Mouse (Mus musculus): ENCODE measurements around the gene Ppm1j. TPM values are rescaled to one million over a fixed set of nuclear protein-coding genes. Genes with fewer than 3 reads are reported as not detected.
"Not testable (repeated sequence)": the region's sequence is repeated elsewhere in the genome, so short reads cannot be mapped to it uniquely, and the experiment has no call there.

Ppm1j gene
- polyA plus RNA-seq, 1 experiment: not detected

- H3K4me3 ChIP-seq (replicated peaks): no peak overlapping the region
- no peaks in the 10 kb centered on the region for H3K4me1 ChIP-seq (ENCODE audit: control insufficient read depth)
- peaks cover 53% of the 10 kb centered on the region for H3K36me3 ChIP-seq (ENCODE audit: control insufficient read depth)
- no peaks in the 10 kb centered on the region for H3K9me3 ChIP-seq (ENCODE audit: control insufficient read depth, low read length)
- no peaks in the 10 kb centered on the region for H3K27me3 ChIP-seq (ENCODE audit: control insufficient read depth)
- TF ChIP-seq GATA1 (IDR thresholded peaks at IDR 0.05; ENCODE audit: low read length): no peak
- TF ChIP-seq TAL1 (IDR thresholded peaks at IDR 0.05; ENCODE audit: low read length): no peak
These were observed 20.6 kb downstream of the Ppm1j start for GRCm38 (mm10) chr3:104801481-104801880.

- no peak overlapping the region for H3K4me3 ChIP-seq (replicated peaks)
- peaks cover 39% of the 10 kb centered on the region for H3K36me3 ChIP-seq (ENCODE audit: control insufficient read depth)
- no peaks in the 10 kb centered on the region for H3K27me3 ChIP-seq (ENCODE audit: control insufficient read depth)
- H3K9me3 ChIP-seq (ENCODE audit: control insufficient read depth, low read length): no peaks in the 10 kb centered on the region
- no peaks in the 10 kb centered on the region for H3K4me1 ChIP-seq (ENCODE audit: control insufficient read depth)
- no peak for TF ChIP-seq GATA1 (IDR thresholded peaks at IDR 0.05; ENCODE audit: low read length)
- no peak for TF ChIP-seq TAL1 (IDR thresholded peaks at IDR 0.05; ENCODE audit: low read length)
These were observed 23.5 kb downstream of the Ppm1j start for GRCm38 (mm10) chr3:104804312-104804711.

GRCm38 (mm10) chr3:104805539-104805938 is 24.7 kb downstream of the Ppm1j start:
- peaks cover 26% of the 10 kb centered on the region for H3K36me3 ChIP-seq (ENCODE audit: control insufficient read depth)
- no peaks in the 10 kb centered on the region for H3K4me1 ChIP-seq (ENCODE audit: control insufficient read depth)
- TF ChIP-seq GATA1 (IDR thresholded peaks at IDR 0.05; ENCODE audit: low read length): no peak
- TF ChIP-seq TAL1 (IDR thresholded peaks at IDR 0.05; ENCODE audit: low read length): no peak
- no peaks in the 10 kb centered on the region for H3K9me3 ChIP-seq (ENCODE audit: control insufficient read depth, low read length)
- no peaks in the 10 kb centered on the region for H3K27me3 ChIP-seq (ENCODE audit: control insufficient read depth)
- no peak overlapping the region for H3K4me3 ChIP-seq (replicated peaks)

GRCm38 (mm10) chr3:104811752-104812151 is 30.9 kb downstream of the Ppm1j start:
- Histone ChIP-seq H3K36me3 (ENCODE audit: control insufficient read depth) (peaks cover 4% of the 10 kb centered on the region; the same call in 1 of the 2 replicates), H3K4me1 (ENCODE audit: control insufficient read depth) (peaks cover 2% of the 10 kb centered on the region; the same call in 1 of the 2 replicates), H3K27me3 (ENCODE audit: control insufficient read depth) (no peaks in the 10 kb centered on the region), H3K9me3 (ENCODE audit: control insufficient read depth, low read length) (no peaks in the 10 kb centered on the region), H3K4me3 (replicated peaks) (no peak overlapping the region)
- TF ChIP-seq TAL1 (IDR thresholded peaks at IDR 0.05; ENCODE audit: low read length): no peak
- no peak for TF ChIP-seq GATA1 (IDR thresholded peaks at IDR 0.05; ENCODE audit: low read length)

- H3K36me3 ChIP-seq (ENCODE audit: control insufficient read depth): peaks cover 4% of the 10 kb centered on the region; the same call in 1 of the 2 replicates
- H3K9me3 ChIP-seq (ENCODE audit: control insufficient read depth, low read length): no peaks in the 10 kb centered on the region
- no peaks in the 10 kb centered on the region for H3K27me3 ChIP-seq (ENCODE audit: control insufficient read depth)
- H3K4me3 ChIP-seq (replicated peaks): no peak overlapping the region
- peaks cover 3% of the 10 kb centered on the region for H3K4me1 ChIP-seq (ENCODE audit: control insufficient read depth)
- TF ChIP-seq GATA1 (IDR thresholded peaks at IDR 0.05; ENCODE audit: low read length): no peak
- no peak for TF ChIP-seq TAL1 (IDR thresholded peaks at IDR 0.05; ENCODE audit: low read length)
These were observed 31.4 kb downstream of the Ppm1j start for GRCm38 (mm10) chr3:104812254-104812653.

- H3K9me3 ChIP-seq (ENCODE audit: control insufficient read depth, low read length); H3K4me3 ChIP-seq (replicated peaks); H3K27me3 ChIP-seq (ENCODE audit: control insufficient read depth); H3K36me3 ChIP-seq (ENCODE audit: control insufficient read depth): not testable (repeated sequence)
- peaks cover 13% of the 10 kb centered on the region for H3K4me1 ChIP-seq (ENCODE audit: control insufficient read depth)
These were observed 32.4 kb downstream of the Ppm1j start for GRCm38 (mm10) chr3:104813227-104813626.

GRCm38 (mm10) chr3:104814746-104815145 is 33.9 kb downstream of the Ppm1j start:
- no peaks in the 10 kb centered on the region for H3K9me3 ChIP-seq (ENCODE audit: control insufficient read depth, low read length)
- no peak overlapping the region for H3K4me3 ChIP-seq (replicated peaks)
- peaks cover 25% of the 10 kb centered on the region for H3K4me1 ChIP-seq (ENCODE audit: control insufficient read depth)
- no peaks in the 10 kb centered on the region for H3K27me3 ChIP-seq (ENCODE audit: control insufficient read depth)
- H3K36me3 ChIP-seq (ENCODE audit: control insufficient read depth): peaks cover 4% of the 10 kb centered on the region; the same call in 1 of the 2 replicates
- TF ChIP-seq TAL1 (IDR thresholded peaks at IDR 0.05; ENCODE audit: low read length) (no peak), GATA1 (IDR thresholded peaks at IDR 0.05; ENCODE audit: low read length) (no peak)

- Histone ChIP-seq H3K9me3 (ENCODE audit: control insufficient read depth, low read length) (no peaks in the 10 kb centered on the region), H3K36me3 (ENCODE audit: control insufficient read depth) (peaks cover 10% of the 10 kb centered on the region), H3K27me3 (ENCODE audit: control insufficient read depth) (no peaks in the 10 kb centered on the region), H3K4me3 (replicated peaks) (no peak overlapping the region), H3K4me1 (ENCODE audit: control insufficient read depth) (peaks cover 25% of the 10 kb centered on the region)
- TF ChIP-seq TAL1 (IDR thresholded peaks at IDR 0.05; ENCODE audit: low read length) (no peak), GATA1 (IDR thresholded peaks at IDR 0.05; ENCODE audit: low read length) (no peak)
These were observed 34.5 kb downstream of the Ppm1j start for GRCm38 (mm10) chr3:104815346-104815745.

GRCm38 (mm10) chr3:104816130-104816529 is 35.3 kb downstream of the Ppm1j start:
- Histone ChIP-seq H3K9me3 (ENCODE audit: control insufficient read depth, low read length) (no peaks in the 10 kb centered on the region), H3K36me3 (ENCODE audit: control insufficient read depth) (peaks cover 18% of the 10 kb centered on the region), H3K4me3 (replicated peaks) (no peak overlapping the region), H3K4me1 (ENCODE audit: control insufficient read depth) (peaks cover 25% of the 10 kb centered on the region), H3K27me3 (ENCODE audit: control insufficient read depth) (no peaks in the 10 kb centered on the region)
- TF ChIP-seq TAL1 (IDR thresholded peaks at IDR 0.05; ENCODE audit: low read length): no peak
- no peak for TF ChIP-seq GATA1 (IDR thresholded peaks at IDR 0.05; ENCODE audit: low read length)

- Histone ChIP-seq H3K4me1 (ENCODE audit: control insufficient read depth) (peaks cover 25% of the 10 kb centered on the region), H3K4me3 (replicated peaks) (peak overlapping the region; percentile 91), H3K9me3 (ENCODE audit: control insufficient read depth, low read length) (no peaks in the 10 kb centered on the region), H3K27me3 (ENCODE audit: control insufficient read depth) (no peaks in the 10 kb centered on the region), H3K36me3 (ENCODE audit: control insufficient read depth) (peaks cover 31% of the 10 kb centered on the region)
- no peak for TF ChIP-seq TAL1 (IDR thresholded peaks at IDR 0.05; ENCODE audit: low read length)
- no peak for TF ChIP-seq GATA1 (IDR thresholded peaks at IDR 0.05; ENCODE audit: low read length)
These were observed 36.7 kb downstream of the Ppm1j start for GRCm38 (mm10) chr3:104817481-104817990.
